Mouse (Mus musculus) thymus, adult 2 months (tissue): ENCODE measurements at regions not wholly inside any gene's neighbourhood (a gene's known extent, or its start where the extent isn't known, plus 50 kb on each side); places are given as distances from the start of the nearest gene placed in this dataset.

Experiments used
- CTCF ChIP-seq: fragments of 200-500 bp; IDR thresholded peaks from 2 replicates; pipeline ENCODE4 v1.5.1; 2012; ENCODE audit warnings: mild to moderate bottlenecking, control low read depth, low read length, moderate library complexity, borderline replicate concordance; ENCODE audit not compliant: control insufficient read depth, poor library complexity, insufficient read depth; ENCODE audit errors: extremely low read depth
- POLR2A ChIP-seq: fragments of 200-500 bp; IDR thresholded peaks from 2 replicates; pipeline ENCODE4 v1.6.1; 2012; ENCODE audit warnings: mild to moderate bottlenecking, low read length, control low read depth, moderate library complexity; ENCODE audit not compliant: control insufficient read depth, poor library complexity, insufficient read depth; ENCODE audit errors: extremely low read depth

DNA sequence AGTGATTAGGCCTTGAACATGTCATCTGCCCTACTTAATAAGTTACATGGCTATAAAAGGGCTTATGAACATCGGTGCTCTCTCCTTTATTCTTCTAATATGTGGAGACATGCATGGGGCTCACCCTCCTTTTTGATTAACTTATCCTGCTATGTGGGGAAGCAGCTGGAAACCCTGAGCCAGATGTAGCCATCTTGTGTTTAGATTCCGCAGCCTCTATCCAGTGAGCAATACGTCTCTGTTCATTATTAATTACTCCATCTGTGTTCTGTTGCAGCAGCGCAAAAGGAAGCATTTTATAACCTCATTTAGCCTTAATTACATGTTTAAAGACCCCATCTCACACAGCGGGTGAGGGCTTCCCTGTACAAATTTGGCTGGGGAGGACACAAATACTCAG, 129.6 kb downstream of the Fam124b start:
- no peak for TF ChIP-seq CTCF
- TF ChIP-seq POLR2A: no peak
